Mouse (Mus musculus) testis, postnatal 10 days (tissue): ENCODE measurements around the gene Pamr1.
A peak's percentile ranks its signal among the peaks of the same experiment; 100 is the strongest.

Source experiments
- DNase-seq: peaks from one replicate; pipeline ENCODE4 v3.0.0; 2021; ENCODE audit warnings: low spot score

Gene Pamr1

DNA sequence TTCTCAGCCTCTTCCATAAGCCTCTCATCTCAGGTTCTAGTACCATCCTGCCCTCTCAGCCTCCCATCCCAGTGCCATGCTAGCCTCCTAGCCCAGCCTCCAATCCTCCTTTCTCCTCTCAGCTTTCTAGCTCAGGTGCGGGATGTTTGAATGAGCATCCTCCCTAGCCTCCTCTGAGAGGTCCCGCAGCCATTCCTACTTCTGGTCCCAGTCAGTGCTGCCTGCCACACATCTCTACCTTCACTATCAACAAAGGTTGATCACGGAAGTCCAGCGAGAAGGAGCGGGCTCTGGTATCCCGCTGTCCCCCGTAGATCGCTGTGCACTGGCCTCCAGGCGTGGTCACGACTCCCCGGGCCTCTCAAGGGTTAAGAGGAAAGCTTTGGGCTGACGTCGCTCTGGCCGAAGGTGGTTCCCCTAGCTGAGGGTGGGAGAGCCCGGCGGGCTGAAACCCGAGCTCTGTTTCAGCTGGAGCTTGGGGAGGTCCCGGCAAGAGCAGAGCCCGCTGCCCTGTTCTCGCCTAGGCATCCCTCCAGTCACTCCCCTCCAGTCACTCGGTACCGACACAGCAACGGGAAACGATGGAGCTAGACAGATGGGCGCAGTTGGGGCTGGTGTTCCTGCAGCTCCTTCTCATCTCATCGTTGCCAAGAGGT is at the start of gene Pamr1:
Pamr1 (plus strand) TSS at position 402 of the 656 bp plus-strand sequence.
- peak; percentile 58 for DNase-seq

DNA sequence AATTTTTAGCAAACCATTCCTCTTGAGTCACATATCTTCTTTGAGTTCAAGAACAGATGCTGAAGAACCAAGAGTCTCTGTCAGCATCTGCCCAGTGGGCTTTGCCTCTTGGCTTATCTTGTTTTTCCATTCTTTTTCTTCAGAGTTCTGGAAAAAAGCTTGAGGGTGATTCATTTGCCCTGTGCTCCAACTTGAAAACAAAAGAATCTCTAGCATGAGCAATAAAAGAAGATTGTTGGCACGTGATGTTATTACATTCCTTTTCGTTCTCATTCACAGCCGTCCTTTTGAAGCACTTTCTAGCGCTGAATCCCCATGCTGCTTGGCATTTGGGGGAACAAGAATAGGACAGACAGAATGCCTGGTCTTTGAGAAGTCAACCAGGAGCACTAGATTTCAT is 42.2 kb upstream of the Pamr1 start:
- DNase-seq, result no peak

DNA sequence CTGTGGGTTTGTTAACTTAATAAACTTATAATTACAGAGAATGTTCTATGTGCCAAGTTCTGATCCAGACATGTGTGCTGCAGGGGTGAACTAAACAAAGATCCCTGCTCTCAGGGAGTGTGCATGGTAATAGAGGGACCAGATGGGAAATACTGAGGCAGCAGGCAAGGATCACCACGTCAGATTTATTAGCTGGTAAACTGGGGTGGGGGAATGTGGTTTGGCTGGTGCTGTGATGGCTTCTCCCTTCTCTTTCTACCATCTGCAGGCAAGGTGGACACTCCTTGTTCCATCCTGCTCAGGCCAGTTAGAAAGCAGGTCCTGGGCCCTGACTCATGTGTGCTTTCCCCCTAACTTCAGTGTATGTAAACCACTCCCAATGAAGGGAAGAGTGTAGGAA is 41.7 kb upstream of the Pamr1 start:
- no peak for DNase-seq

DNA sequence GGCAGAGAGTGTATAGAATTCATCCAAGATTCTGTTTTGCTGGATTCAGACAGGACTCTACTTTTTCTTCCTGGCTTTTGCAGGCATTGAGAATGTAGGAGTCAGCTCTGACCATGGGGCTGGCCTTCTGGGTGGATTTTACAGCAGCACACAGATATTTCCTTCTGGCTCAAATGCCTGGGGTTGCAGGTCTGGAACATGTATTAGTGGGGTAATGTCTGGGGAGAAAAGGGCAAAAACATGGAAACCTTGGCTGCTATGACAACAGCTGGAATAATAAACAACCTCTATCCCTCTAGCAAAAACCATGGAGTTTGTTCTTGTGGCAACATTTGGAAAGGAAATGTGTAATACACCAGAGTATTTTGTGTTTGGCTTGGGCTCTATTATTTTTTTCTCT is 29.9 kb upstream of the Pamr1 start:
- no peak for DNase-seq

DNA sequence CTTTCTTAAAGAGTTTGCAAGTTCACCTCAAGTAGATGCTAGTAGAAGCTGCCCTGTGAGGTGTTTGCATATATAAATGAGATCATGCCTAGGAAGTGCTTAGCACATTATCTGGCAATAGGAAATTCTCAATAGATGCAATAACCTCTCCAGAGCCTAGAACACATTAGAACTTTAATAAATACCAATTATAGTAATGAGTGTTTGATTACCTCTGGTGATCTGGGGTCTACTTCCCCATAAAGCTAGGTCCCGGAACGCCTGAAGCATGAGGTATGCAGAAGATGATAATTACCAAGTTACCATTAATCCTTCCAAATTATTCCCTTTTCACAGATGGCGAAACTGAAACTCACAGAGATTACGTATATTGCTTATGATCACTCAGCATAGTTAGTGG is 22.2 kb upstream of the Pamr1 start:
- no peak for DNase-seq

DNA sequence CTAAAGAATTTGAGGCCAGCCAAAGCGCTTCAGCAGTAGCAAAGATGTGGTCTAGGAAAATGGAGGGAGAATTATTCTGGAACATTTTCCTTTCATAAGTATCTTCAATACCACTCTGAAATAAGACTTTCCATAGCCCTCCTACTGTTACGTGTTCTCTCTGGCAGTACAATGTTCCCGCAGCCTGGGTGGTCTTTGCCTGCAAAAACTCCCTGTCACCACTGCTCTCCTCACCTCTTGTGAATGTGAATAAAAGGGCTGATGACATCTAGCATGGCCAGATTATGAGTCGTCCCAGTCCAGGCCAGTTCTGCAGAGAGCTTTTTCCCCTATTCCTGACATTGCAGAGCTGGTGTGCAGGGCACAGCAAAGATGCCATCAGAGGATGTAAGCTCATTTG is 16.4 kb upstream of the Pamr1 start:
- DNase-seq, result no peak

DNA sequence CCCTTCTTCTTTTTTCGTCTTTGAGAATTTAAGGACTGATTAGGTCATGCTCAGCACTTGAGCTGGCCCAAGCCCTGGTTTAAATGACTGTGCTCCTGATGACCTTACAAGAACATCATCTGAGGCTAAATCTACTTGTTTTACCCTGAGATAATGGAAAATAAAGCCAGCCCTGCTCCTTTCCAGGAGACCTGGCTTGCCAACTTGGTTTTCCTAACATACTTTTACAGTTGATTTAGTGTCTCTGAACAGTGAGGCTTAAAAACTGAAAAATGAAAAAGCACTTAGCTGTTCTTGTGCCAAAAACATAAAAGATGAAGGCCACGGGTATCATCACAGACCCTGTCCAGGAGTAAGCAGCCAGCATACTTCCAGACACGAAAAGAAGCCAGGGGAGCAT is 13.0 kb upstream of the Pamr1 start:
- DNase-seq, result no peak

DNA sequence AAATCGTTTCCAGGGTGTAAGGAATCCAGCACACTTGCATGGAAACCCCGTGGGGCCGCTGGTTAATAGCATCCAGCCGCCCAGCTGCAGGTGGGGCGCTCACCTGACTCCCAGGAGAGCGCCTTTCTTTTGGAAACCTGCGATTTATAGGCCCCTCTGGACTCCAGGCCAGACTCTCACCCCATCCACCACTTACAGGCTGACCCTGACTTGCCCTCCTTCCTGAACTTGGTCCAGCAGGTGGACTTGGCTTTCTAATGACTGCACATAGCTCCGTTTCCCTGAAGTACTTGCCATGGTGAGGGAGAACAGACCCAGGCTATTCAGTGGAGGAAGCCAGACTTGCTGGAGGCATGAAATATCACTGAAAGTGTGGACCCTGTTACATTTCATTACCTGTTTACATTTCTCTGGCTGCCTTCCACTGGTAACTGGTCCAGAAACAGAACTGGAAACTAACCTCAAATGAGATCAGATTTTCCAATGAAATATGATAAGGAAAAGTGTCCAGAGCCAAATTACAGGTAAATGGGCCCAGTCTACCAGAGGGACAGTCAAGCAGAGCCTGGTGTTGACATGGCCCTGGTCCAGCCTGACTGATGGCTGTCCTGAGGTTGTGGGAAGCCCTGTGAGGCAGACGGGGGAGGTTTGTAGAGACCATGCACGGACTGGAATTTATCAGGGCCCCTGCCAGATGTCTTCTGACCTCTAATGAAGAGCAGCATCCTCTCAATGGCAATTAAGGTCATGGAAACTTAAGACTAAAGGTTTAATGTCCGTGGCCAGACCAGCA is 9.2 kb upstream of the Pamr1 start:
- no peak for DNase-seq

DNA sequence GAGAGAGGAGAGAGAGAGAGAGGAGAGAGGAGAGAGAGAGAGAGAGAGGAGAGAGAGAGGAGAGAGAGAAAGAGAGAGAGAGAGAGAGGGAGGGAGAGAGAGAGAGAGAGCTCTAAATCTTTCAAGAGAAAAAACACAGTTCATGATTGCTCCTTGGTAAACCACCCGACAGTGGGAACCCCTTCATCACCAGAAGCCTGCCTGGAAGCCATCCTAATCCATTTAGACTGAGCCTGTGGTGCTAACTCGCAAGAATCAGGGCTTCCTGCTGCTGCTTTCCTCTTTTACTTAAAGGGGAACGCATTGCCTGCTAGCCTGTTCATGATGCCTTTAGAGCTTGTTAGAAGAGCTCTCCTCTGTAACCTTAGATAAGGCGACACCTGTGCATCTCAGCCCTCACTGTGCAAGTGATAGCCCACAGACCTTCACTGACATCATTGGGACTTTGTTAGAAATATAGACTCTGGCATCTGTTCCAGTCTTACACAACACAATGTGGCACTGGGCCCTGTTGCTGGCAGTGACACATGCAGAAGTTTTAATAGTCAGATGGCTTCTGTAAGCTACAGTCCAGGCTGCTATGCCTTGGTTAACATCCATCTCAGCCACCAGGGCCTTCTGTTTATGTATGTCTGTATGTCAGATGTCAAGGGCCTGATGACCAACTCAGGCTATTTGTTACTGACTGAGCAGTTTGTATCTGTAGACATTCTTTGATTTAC is 8.2 kb upstream of the Pamr1 start:
- no peak for DNase-seq

DNA sequence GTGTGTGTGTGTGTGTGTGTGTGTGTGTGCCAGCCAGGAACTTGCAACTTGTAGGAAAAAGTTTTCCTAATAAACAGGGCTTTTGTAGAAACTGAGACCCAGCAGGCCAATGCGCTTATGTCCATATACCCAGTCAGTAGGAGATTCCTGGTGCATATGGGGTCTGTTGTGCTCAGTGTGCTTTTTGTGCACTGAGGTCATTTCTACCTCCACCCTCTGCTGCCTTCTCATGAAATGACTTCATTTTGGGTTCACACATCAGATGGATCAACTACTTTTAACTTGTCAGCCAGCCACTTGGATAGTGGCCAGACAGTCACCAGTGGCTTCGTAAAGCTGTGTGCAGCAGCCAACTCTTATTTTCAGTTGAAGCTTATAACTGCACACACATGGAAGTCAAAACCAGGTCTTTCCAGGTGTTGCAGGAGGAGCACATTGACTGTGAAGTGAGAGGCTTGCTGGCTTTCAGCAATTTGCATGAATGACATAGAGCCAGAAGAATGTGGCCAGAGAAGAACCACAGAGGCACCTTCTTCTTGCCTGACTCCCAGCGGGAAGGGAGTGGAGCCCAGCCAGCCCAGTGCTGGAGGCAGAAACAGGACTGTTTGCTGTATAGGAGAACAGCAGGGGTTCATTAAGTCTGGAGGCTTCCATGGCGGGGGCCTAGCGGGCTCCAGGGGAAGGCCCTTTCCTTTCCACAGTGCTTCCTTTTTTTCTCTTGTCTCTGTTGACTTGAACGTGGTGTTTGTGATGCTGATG is 5.7 kb upstream of the Pamr1 start:
- DNase-seq, result no peak

DNA sequence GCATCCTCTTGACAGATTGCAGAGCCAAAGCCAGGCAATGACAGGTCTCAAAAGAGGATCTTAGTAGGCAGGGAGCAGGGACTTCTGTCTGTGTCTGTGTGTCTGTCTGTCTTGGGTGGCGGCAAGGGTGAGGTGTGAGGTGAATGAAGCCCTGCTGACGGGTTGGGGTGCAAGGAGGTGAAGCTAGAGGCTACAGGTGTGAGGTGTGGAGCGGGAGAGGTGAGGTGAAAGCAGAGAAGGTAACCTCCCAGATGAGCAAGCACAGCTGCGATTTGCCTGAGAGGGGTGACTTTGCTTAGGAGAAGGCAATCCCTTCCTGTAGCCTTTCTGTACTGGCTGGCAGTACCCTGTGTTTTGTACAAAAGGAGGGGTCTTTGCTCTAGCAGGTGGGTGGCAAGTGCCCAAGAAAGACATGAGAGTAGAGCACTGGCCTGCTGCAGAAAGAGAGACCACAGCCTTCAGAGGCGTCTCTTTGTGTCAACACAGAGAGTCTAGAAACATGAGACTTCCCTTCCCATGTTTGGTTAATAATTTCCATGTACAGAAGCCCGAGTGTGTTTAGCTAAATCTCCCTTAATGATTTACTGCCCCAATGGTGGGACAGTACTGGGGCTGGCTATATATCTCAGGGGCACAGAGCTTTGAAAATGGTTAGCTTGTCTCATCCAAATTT is 1.2 kb downstream of the Pamr1 start:
- no peak for DNase-seq

DNA sequence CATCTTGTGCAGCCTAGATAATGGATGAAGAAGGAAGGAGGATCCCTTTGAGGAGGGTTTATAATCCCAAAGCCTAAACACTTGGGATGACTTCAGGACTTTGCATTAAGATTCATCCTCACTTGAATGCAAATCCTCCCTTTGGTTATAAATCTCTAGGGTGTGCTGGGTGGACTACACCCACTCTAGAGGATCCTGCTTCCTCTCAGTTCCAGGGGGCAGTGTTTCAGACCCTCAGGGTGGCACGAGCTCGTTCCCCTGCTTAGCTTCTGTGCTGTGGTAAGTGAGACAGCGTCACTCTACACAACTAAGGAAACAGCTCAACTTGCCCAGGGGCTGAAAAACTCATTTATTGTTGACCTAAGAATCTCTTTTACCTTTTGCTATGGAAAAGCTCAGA is 1.8 kb downstream of the Pamr1 start:
- no peak for DNase-seq

DNA sequence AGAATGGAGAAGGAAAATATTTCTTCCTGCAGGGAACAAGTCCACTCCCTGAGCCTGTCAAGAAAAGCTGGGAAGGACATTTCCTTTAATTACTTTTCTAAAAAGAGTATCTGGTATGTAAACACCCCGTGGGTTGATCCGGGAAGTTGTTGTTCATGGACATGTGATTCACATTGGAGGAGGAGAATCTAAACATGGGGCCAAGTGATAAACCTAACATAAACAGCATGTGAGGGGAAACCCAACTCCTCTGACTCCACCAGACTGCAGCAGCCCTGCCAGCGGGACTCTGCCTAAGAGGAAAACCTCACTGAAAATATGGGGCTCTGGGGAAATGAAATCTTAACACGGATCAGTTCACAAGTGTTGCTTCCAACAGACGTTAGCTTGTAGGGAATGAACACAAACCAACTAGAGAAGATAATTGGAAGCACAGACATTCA is 2.3 kb downstream of the Pamr1 start:
- no peak for DNase-seq

DNA sequence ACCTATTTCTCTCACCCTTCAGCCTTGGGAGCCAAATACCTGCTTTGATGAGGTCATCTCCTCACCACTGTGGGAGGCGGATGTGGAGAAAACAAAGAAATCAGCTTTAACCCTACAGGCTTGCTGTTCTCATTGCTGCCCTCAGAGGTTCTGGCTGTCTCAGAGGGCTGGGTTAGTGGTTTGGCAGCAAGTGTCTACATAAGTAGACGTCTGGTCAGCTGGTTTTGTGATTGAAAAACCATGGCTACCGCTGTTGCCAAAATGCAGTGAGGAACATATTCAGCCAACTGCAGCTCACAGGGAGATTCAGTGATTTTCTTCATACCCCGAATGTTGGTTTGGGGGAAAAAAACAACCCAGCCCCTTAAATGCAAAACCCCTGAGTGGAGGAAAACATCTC is 7.3 kb downstream of the Pamr1 start:
- no peak for DNase-seq

DNA sequence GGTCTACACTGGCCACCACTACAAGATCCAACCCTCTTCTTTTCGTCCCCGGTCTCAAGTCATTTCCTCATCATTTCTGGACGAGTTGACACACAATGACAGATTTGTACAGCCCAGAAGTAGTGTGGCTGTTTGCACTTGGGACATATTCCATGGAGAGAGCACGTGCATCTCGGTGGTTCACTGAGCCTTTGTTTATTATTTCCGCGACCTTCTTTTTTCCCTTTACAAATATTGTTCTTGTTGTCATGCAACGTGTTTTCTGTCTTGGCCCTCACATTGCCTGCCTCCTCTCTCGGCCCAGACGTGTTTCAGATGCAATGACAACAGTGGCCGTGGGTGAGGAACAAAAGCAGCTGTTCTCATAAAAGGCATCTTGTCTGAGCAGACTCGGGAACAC is 9.2 kb downstream of the Pamr1 start:
- DNase-seq, result no peak

DNA sequence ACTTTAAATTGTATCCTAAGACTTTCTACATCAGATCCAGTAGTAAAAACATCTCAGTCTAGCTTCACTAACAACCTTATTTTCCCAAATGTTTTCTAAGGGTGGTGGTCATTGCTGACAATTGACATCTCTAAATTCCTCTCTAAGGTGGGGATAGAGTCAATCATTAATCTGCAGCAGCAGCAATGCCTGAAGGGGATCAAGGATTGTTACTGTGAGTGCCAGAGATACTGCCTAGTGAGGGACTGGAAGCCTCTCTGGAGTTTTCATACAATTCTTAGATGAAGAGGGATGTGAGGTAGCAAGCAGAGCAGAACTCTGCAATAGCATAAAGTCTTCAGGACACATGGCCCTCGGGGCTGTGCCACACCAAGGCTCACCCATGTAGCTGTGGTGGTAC is 14.0 kb downstream of the Pamr1 start:
- no peak for DNase-seq

DNA sequence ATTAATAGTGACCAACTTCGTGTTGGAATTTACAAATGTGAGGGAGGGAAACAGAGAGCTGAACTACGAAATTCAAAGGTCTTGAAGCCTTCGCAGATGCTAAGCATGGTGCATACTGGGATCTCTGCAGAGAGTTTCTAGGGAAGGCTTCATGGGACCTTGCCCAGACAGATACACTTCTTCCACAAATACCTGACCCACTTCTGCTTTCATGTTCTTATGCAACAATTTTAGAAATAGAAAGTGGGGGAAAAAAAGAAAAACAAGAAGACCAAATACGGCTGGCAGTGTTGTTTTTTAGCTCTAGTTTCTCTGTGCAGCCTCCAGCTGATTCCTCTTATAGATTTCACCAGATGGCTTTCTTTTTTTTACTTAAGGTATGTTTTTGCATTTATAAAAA is 29.4 kb downstream of the Pamr1 start:
- no peak for DNase-seq

DNA sequence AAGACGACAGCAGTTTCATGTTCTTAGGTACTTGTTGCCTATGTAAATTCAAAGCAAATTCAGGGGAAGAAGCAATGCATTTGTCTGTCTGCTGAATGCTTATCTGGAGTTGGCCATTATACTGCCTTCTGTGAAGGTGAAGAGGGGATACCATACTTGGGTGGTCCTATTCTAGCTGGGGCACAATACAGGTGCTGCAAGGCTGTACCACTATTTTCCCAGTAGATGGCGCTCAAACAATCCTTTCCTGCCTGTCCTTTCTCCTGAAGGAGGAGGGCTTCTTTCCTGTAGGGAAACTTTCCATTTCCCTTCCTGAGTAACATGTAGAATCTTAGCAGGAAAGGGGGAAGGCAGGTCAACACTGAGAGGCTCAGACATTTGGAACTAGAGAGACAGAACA is 40.2 kb downstream of the Pamr1 start:
- no peak for DNase-seq

DNA sequence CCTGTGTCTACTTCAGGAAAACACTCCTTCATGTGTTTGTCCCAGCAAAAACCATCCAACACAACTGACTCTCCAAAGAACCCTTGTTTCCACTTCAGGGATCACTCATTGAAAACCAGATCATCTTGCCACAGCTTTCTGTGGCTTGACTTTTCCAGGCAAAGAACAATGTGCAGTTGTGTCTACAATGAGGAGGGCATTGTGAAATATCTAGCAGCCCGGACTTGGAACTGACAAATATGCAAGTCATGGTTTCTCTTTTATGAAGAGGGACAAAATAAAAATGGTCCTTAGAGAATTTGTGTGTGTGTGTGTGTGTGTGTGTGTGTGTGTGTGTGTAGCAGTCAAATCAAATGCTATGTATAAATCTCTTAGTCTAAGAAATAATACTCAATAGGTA is 44.7 kb downstream of the Pamr1 start:
- no peak for DNase-seq

DNA sequence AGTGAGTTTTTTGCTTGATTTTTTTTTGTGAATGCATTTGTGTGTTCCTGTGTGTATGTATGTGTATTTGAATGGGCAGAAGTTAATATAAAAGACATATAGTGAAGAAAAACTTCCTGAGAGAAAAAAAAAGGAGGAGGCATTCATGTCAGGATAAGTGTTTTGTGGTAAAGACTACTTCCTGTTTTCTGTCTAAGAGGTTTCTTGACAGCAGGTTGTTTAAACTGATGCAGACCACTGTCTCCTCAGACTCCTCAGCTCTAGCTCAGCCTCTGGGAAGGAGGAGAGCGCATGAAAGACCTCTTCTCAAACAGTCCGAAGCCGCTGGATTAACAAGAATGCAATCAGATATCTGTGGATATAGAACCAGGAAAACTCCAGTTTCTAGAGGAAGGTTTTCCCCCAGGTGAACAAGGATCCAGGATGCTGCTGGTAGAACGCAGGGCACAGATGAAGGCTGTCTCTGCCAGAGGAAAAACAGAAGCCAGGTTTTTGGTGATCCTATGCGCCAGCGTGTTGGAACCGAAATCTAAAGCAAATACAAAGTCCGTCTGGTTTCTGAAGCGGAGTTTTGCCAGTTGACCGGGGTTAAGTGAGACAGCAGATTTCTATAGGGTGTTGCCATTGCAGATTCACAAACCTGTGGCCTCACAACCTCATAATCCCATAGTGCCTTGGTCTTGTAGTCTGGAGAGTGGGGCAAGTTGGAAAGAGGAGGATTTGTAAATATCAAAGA is 45.8 kb downstream of the Pamr1 start:
- DNase-seq, result no peak
